Mouse (Mus musculus): ENCODE data around the gene Adcy1. TPM values are rescaled to one million over a fixed set of nuclear protein-coding genes. Genes with fewer than 3 reads are reported as not detected.

The Adcy1 gene
- polyA plus RNA-seq (2014; fragmentation: Nextera tagmentation; extraction: Ambion mirVana), result 17.2 and 20.3 TPM in 2 replicates

- DNase-seq (ENCODE audit: low spot score), result peak; percentile 71
- peak; percentile 64 for ATAC-seq (ENCODE audit: low FRiP score)
- peak within 1 kb of the TSS; percentile 44 for H3K27ac ChIP-seq
- H3K4me2 ChIP-seq (replicated peaks), result peak within 1 kb of the TSS; percentile 77
- H3K27me3 ChIP-seq (ENCODE audit: control insufficient read depth, insufficient read depth, low read length), result peaks cover 35% of the 10 kb centered on the region
- H3K4me1 ChIP-seq (replicated peaks; ENCODE audit: control insufficient read depth, insufficient read depth, low read length), result peaks cover 33% of the 10 kb centered on the region
- WGBS, result 1% methylated on average over 26 of the region's 69 CpGs
- no peaks in the 10 kb centered on the region for H3K9me3 ChIP-seq (ENCODE audit: control insufficient read depth, low read length)
- no peaks in the 10 kb centered on the region for H3K36me3 ChIP-seq (replicated peaks; ENCODE audit: control insufficient read depth, insufficient read depth)
- peak within 1 kb of the TSS; percentile 79 for H3K9ac ChIP-seq
- peak within 1 kb of the TSS; percentile 64 for H3K4me3 ChIP-seq (replicated peaks; ENCODE audit: low read length)
Observed at GRCm38 (mm10) chr11:7063001-7063584, at the start of gene Adcy1. Adcy1 (plus strand) TSS chr11:7063489.

GRCm38 (mm10) chr11:7016907-7017306 lies 46.4 kb upstream of the Adcy1 start:
- H3K9me3 ChIP-seq (ENCODE audit: control insufficient read depth, low read length), result no peaks in the 10 kb centered on the region
- ATAC-seq (ENCODE audit: low FRiP score) (no peak), DNase-seq (ENCODE audit: low spot score) (no peak)
- 86% methylated on average over 12 of the region's 12 CpGs for WGBS
- H3K4me3 ChIP-seq (replicated peaks; ENCODE audit: low read length), result no peak overlapping the region
- no peaks in the 10 kb centered on the region for H3K27me3 ChIP-seq (ENCODE audit: control insufficient read depth, insufficient read depth, low read length)
- H3K27ac ChIP-seq, result no peak overlapping the region
- H3K4me2 ChIP-seq (replicated peaks), result no peak overlapping the region
- H3K9ac ChIP-seq, result no peak overlapping the region
- H3K36me3 ChIP-seq (replicated peaks; ENCODE audit: control insufficient read depth, insufficient read depth), result no peaks in the 10 kb centered on the region
- H3K4me1 ChIP-seq (replicated peaks; ENCODE audit: control insufficient read depth, insufficient read depth, low read length), result no peaks in the 10 kb centered on the region

DNA sequence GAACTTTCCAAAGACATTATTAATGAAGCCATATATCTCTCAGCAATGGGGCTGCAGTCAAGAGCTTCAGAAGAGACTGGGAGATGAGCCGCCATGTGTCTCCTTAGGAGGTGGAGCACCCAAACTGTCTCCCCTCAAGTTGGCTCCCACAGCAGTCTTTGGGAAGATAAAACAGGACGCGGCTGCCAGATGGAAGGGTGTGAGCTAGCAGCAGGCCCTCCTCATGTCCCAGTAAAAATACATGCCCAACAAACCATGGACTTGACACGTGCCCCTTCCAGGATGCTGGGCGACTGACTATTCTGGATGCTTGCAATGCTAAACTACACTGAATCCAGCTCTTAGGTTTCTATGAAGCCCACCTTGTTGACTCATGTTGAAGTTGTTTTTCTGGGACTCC lies 45.2 kb upstream of the Adcy1 start:
- no peak overlapping the region for H3K4me3 ChIP-seq (replicated peaks; ENCODE audit: low read length)
- H3K27me3 ChIP-seq (ENCODE audit: control insufficient read depth, insufficient read depth, low read length), result no peaks in the 10 kb centered on the region
- no peaks in the 10 kb centered on the region for H3K9me3 ChIP-seq (ENCODE audit: control insufficient read depth, low read length)
- H3K4me2 ChIP-seq (replicated peaks), result no peak overlapping the region
- H3K9ac ChIP-seq, result no peak overlapping the region
- no peaks in the 10 kb centered on the region for H3K4me1 ChIP-seq (replicated peaks; ENCODE audit: control insufficient read depth, insufficient read depth, low read length)
- DNase-seq (ENCODE audit: low spot score), result no peak
- no peaks in the 10 kb centered on the region for H3K36me3 ChIP-seq (replicated peaks; ENCODE audit: control insufficient read depth, insufficient read depth)
- no peak overlapping the region for H3K27ac ChIP-seq
- ATAC-seq (ENCODE audit: low FRiP score), result no peak
- 94% methylated on average over 5 of the region's 5 CpGs for WGBS

GRCm38 (mm10) chr11:7019006-7019525 lies 44.2 kb upstream of the Adcy1 start:
- 87% methylated on average over 7 of the region's 7 CpGs for WGBS
- no peak overlapping the region for H3K4me3 ChIP-seq (replicated peaks; ENCODE audit: low read length)
- no peak overlapping the region for H3K9ac ChIP-seq
- no peaks in the 10 kb centered on the region for H3K4me1 ChIP-seq (replicated peaks; ENCODE audit: control insufficient read depth, insufficient read depth, low read length)
- DNase-seq (ENCODE audit: low spot score) (no peak), ATAC-seq (ENCODE audit: low FRiP score) (no peak)
- H3K27me3 ChIP-seq (ENCODE audit: control insufficient read depth, insufficient read depth, low read length), result no peaks in the 10 kb centered on the region
- no peaks in the 10 kb centered on the region for H3K36me3 ChIP-seq (replicated peaks; ENCODE audit: control insufficient read depth, insufficient read depth)
- H3K9me3 ChIP-seq (ENCODE audit: control insufficient read depth, low read length), result no peaks in the 10 kb centered on the region
- no peak overlapping the region for H3K4me2 ChIP-seq (replicated peaks)
- no peak overlapping the region for H3K27ac ChIP-seq

DNA sequence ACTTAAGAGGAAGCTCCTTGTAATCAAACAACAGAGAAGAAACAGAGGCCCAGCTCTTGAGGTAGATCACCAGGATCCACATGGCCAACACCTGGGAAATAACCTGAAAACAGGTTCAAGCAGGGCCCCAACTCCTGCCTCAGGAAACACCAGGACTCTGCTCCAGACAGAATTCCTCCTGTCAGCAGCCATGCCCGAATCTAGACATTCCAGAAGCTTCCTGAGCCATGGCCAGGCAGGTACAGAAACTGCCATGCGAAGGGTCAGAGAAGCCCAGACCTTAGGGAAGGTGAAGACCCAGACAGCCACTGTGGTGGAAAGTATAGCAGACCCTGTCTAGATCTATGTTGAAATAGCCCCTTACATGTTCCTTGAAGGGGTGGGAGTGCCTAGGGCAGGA lies 30.2 kb upstream of the Adcy1 start:
- no peak for ATAC-seq (ENCODE audit: low FRiP score)
- no peak for DNase-seq (ENCODE audit: low spot score)
- Histone ChIP-seq H3K27me3 (ENCODE audit: control insufficient read depth, insufficient read depth, low read length) (no peaks in the 10 kb centered on the region), H3K4me1 (replicated peaks; ENCODE audit: control insufficient read depth, insufficient read depth, low read length) (no peaks in the 10 kb centered on the region), H3K9me3 (ENCODE audit: control insufficient read depth, low read length) (no peaks in the 10 kb centered on the region), H3K4me3 (replicated peaks; ENCODE audit: low read length) (no peak overlapping the region), H3K9ac (no peak overlapping the region), H3K36me3 (replicated peaks; ENCODE audit: control insufficient read depth, insufficient read depth) (no peaks in the 10 kb centered on the region), H3K4me2 (replicated peaks) (no peak overlapping the region), H3K27ac (no peak overlapping the region)
- 85% methylated on average over 2 of the region's 2 CpGs for WGBS

DNA sequence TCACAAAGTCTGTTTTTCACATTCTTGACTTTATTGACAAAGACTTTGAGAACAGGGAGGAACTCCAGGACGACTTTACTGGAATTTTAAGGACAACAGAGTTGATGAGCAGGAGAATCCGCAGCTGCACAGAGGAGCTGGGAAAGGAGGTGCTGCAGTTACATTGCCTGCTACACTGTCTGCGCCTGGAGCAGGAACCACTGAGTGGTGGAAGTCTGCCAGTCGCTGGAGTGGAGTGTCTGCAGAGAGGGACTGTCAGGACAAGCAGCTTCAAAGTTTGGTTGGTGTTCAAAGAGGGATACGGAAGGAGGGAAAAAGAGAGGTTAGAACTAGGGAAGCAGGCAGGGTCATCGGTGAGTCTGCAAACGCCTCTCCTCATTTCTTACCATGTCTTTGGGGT lies 23.6 kb upstream of the Adcy1 start:
- Histone ChIP-seq H3K9me3 (ENCODE audit: control insufficient read depth, low read length) (no peaks in the 10 kb centered on the region), H3K27me3 (ENCODE audit: control insufficient read depth, insufficient read depth, low read length) (no peaks in the 10 kb centered on the region), H3K4me3 (replicated peaks; ENCODE audit: low read length) (no peak overlapping the region), H3K27ac (no peak overlapping the region), H3K9ac (no peak overlapping the region), H3K4me1 (replicated peaks; ENCODE audit: control insufficient read depth, insufficient read depth, low read length) (no peaks in the 10 kb centered on the region), H3K36me3 (replicated peaks; ENCODE audit: control insufficient read depth, insufficient read depth) (no peaks in the 10 kb centered on the region), H3K4me2 (replicated peaks) (no peak overlapping the region)
- no peak for ATAC-seq (ENCODE audit: low FRiP score)
- WGBS, result 49% methylated on average over 7 of the region's 7 CpGs
- no peak for DNase-seq (ENCODE audit: low spot score)

- Histone ChIP-seq H3K27ac (no peak overlapping the region), H3K4me2 (replicated peaks) (no peak overlapping the region), H3K4me3 (replicated peaks; ENCODE audit: low read length) (no peak overlapping the region), H3K9me3 (ENCODE audit: control insufficient read depth, low read length) (no peaks in the 10 kb centered on the region), H3K9ac (no peak overlapping the region), H3K36me3 (replicated peaks; ENCODE audit: control insufficient read depth, insufficient read depth) (no peaks in the 10 kb centered on the region), H3K4me1 (replicated peaks; ENCODE audit: control insufficient read depth, insufficient read depth, low read length) (no peaks in the 10 kb centered on the region), H3K27me3 (ENCODE audit: control insufficient read depth, insufficient read depth, low read length) (no peaks in the 10 kb centered on the region)
- DNase-seq (ENCODE audit: low spot score), result no peak
- ATAC-seq (ENCODE audit: low FRiP score), result no peak
- 76% methylated on average over 6 of the region's 6 CpGs for WGBS
Observed at GRCm38 (mm10) chr11:7040801-7041200, 22.5 kb upstream of the Adcy1 start.

DNA sequence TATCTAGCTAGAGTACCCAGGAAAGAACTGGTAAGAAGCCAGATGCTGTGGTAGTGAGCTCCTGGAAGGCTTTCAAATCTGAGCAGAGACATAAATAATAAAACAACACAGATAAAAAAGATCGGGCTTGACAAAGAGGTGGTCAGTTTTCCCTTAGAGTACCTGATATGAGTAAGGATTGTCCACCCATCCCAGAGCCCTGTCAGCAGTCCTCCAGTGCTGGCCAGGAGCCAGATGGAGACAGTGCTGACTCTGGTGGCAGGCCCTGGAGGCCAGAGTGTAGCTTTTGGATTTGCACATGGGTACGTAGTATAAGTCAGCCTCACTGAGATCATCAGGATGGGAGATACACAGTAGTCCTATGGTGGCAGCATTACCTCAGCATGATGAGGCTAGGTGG lies 16.1 kb upstream of the Adcy1 start:
- no peak for DNase-seq (ENCODE audit: low spot score)
- Histone ChIP-seq H3K9me3 (ENCODE audit: control insufficient read depth, low read length) (no peaks in the 10 kb centered on the region), H3K4me1 (replicated peaks; ENCODE audit: control insufficient read depth, insufficient read depth, low read length) (no peaks in the 10 kb centered on the region), H3K4me3 (replicated peaks; ENCODE audit: low read length) (no peak overlapping the region), H3K36me3 (replicated peaks; ENCODE audit: control insufficient read depth, insufficient read depth) (no peaks in the 10 kb centered on the region), H3K9ac (no peak overlapping the region), H3K27me3 (ENCODE audit: control insufficient read depth, insufficient read depth, low read length) (no peaks in the 10 kb centered on the region), H3K27ac (no peak overlapping the region), H3K4me2 (replicated peaks) (no peak overlapping the region)
- no peak for ATAC-seq (ENCODE audit: low FRiP score)
- WGBS, result 96% methylated on average over 2 of the region's 2 CpGs

- no peak for ATAC-seq (ENCODE audit: low FRiP score)
- Histone ChIP-seq H3K9me3 (ENCODE audit: control insufficient read depth, low read length) (no peaks in the 10 kb centered on the region), H3K4me3 (replicated peaks; ENCODE audit: low read length) (no peak overlapping the region), H3K27me3 (ENCODE audit: control insufficient read depth, insufficient read depth, low read length) (no peaks in the 10 kb centered on the region), H3K9ac (no peak overlapping the region), H3K27ac (no peak overlapping the region), H3K36me3 (replicated peaks; ENCODE audit: control insufficient read depth, insufficient read depth) (no peaks in the 10 kb centered on the region), H3K4me2 (replicated peaks) (no peak overlapping the region), H3K4me1 (replicated peaks; ENCODE audit: control insufficient read depth, insufficient read depth, low read length) (no peaks in the 10 kb centered on the region)
- DNase-seq (ENCODE audit: low spot score), result no peak
Observed at GRCm38 (mm10) chr11:7047584-7047983, 15.7 kb upstream of the Adcy1 start.

DNA sequence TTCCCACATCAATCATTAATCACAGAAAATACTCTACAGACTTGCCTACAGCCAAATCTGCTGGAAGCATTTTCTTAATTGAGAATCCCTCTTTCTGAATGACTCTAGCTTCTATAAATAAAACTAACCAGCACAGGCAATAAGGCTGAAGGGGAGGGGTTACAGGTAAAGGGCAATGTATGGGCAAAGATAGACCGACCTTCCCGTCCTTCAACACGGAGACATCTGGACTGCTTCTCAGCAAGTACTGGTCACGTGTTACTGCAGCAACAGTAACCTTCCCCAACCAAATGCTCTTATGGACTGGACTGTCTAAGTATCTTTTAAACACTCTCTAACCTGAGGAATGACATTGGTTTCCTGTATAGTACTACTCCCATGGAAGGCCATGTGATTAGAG lies 9.6 kb upstream of the Adcy1 start:
- ATAC-seq (ENCODE audit: low FRiP score), result no peak
- Histone ChIP-seq H3K4me2 (replicated peaks) (no peak overlapping the region), H3K27me3 (ENCODE audit: control insufficient read depth, insufficient read depth, low read length) (peaks cover 9% of the 10 kb centered on the region), H3K27ac (no peak overlapping the region), H3K4me1 (replicated peaks; ENCODE audit: control insufficient read depth, insufficient read depth, low read length) (peaks cover 10% of the 10 kb centered on the region), H3K4me3 (replicated peaks; ENCODE audit: low read length) (no peak overlapping the region), H3K36me3 (replicated peaks; ENCODE audit: control insufficient read depth, insufficient read depth) (no peaks in the 10 kb centered on the region), H3K9ac (no peak overlapping the region), H3K9me3 (ENCODE audit: control insufficient read depth, low read length) (no peaks in the 10 kb centered on the region)
- no peak for DNase-seq (ENCODE audit: low spot score)
- 91% methylated on average over 4 of the region's 4 CpGs for WGBS

Measured in hindbrain, embryonic 14.5 days (tissue).